Mouse (Mus musculus) CH12.LX (cell line): Measurements from ENCODE around the gene Snrpd2. TPM values are rescaled to one million over a fixed set of nuclear protein-coding genes. Genes with fewer than 3 reads are reported as not detected.

Experiments used
- DNase-seq: peaks from one replicate; pipeline ENCODE4 v3.0.0-alpha.2; 2013; ENCODE audit errors: extremely low read depth
- H3K27ac ChIP-seq: 2 replicates; pipeline ENCODE4 v1.5.1; 2012; ENCODE audit warnings: low read depth, mild to moderate bottlenecking, control low read depth, moderate library complexity; ENCODE audit not compliant: insufficient read depth
- H3K27me3 ChIP-seq: replicated peaks from 2 replicates; pipeline ENCODE3; 2012; ENCODE audit warnings: inconsistent platforms
- H3K36me3 ChIP-seq, 2 experiments: replicated peaks in 1 of 2; 2 replicates each; pipeline versions ENCODE3 to v1.6.1; 2012; ENCODE audit warnings: inconsistent platforms in 1 of 2, low read length in 1 of 2, mild to moderate bottlenecking in 1 of 2, mixed read lengths in 1 of 2, moderate library complexity in 1 of 2; ENCODE audit not compliant: control insufficient read depth in 1 of 2, insufficient read depth in 1 of 2
- H3K4me1 ChIP-seq, 2 experiments: 2 replicates each; pipeline ENCODE4 v1.6.1; 2012; ENCODE audit warnings: inconsistent platforms in 1 of 2, moderate library complexity in 1 of 2; ENCODE audit not compliant: insufficient read depth in 2 of 2, control insufficient read depth in 1 of 2
- H3K4me2 ChIP-seq: 2 replicates; pipeline ENCODE4 v1.6.1; 2012; ENCODE audit warnings: low read depth, mild to moderate bottlenecking, control low read depth; ENCODE audit not compliant: poor library complexity, insufficient read depth, severe bottlenecking
- H3K4me3 ChIP-seq, 3 experiments: fragments of 150-350 bp in 1 of 3; sonication (generic) in 1 of 3; replicated peaks in 1 of 3; 2 replicates each; pipeline versions ENCODE3 to v1.5.1; 2011 to 2012; ENCODE audit warnings: low read depth in 2 of 3, low read length in 2 of 3, mild to moderate bottlenecking in 2 of 3, moderate library complexity in 2 of 3, control low read depth in 1 of 3, improper control_type of control experiment in 1 of 3, inconsistent platforms in 1 of 3, mixed read lengths in 1 of 3; ENCODE audit not compliant: poor library complexity in 1 of 3
- H3K79me2 ChIP-seq: replicated peaks from 2 replicates; pipeline ENCODE4 v1.6.1; 2012; ENCODE audit warnings: mild to moderate bottlenecking, moderate library complexity; ENCODE audit not compliant: control insufficient read depth, poor library complexity, insufficient read depth, severe bottlenecking; ENCODE audit errors: extremely low read depth
- H3K9ac ChIP-seq: 2 replicates; pipeline ENCODE4 v1.6.1; 2012; ENCODE audit warnings: low read depth, mild to moderate bottlenecking, control low read depth, moderate library complexity; ENCODE audit not compliant: insufficient read depth
- H3K9me3 ChIP-seq: replicated peaks from 2 replicates; pipeline ENCODE3; 2012; ENCODE audit warnings: low read length, inconsistent platforms, mixed read lengths
- CTCF ChIP-seq, 2 experiments: IDR thresholded peaks in 1 of 2; conservative IDR thresholded peaks in 1 of 2; 2 replicates each; pipeline ENCODE4 v1.5.1; 2011 to 2012; ENCODE audit warnings: low read depth in 2 of 2, low read length in 2 of 2, improper control_type of control experiment in 1 of 2, inconsistent platforms in 1 of 2, mild to moderate bottlenecking in 1 of 2, moderate library complexity in 1 of 2
- IRF4 ChIP-seq: IDR thresholded peaks from 2 replicates; pipeline ENCODE4 v1.6.1; 2014; ENCODE audit warnings: low read depth, mild to moderate bottlenecking, inconsistent platforms, low read length, improper control_type of control experiment
- KAT2A ChIP-seq: IDR thresholded peaks from 2 replicates; pipeline ENCODE4 v1.6.1; 2012; ENCODE audit warnings: low read length, improper control_type of control experiment, inconsistent platforms; ENCODE audit not compliant: insufficient replicate concordance
- MAFK ChIP-seq: IDR thresholded peaks from 2 replicates; pipeline ENCODE4 v1.6.1; 2011; ENCODE audit warnings: low read length, improper control_type of control experiment; ENCODE audit not compliant: insufficient replicate concordance
- NRF1 ChIP-seq: IDR thresholded peaks from 2 replicates; pipeline ENCODE4 v1.6.1; 2014; ENCODE audit warnings: low read depth, mild to moderate bottlenecking, inconsistent platforms, low read length, improper control_type of control experiment, moderate library complexity
- RAD21 ChIP-seq: IDR thresholded peaks from 2 replicates; pipeline ENCODE4 v1.6.1; 2011; ENCODE audit warnings: low read depth, mild to moderate bottlenecking, low read length, improper control_type of control experiment, moderate library complexity
- RCOR1 ChIP-seq: conservative IDR thresholded peaks from 2 replicates; pipeline ENCODE4 v1.6.1; 2012; ENCODE audit warnings: low read depth, mild to moderate bottlenecking, inconsistent platforms, low read length, improper control_type of control experiment
- SMC3 ChIP-seq: IDR thresholded peaks from 2 replicates; pipeline ENCODE4 v1.6.1; 2011; ENCODE audit warnings: low read depth, low read length, improper control_type of control experiment
- TCF12 ChIP-seq: IDR thresholded peaks from 2 replicates; pipeline ENCODE4 v1.6.1; 2014; ENCODE audit warnings: low read depth, mild to moderate bottlenecking, inconsistent platforms, low read length, improper control_type of control experiment
- USF2 ChIP-seq: conservative IDR thresholded peaks from 2 replicates; pipeline ENCODE4 v1.6.1; 2011; ENCODE audit warnings: low read depth, low read length, improper control_type of control experiment
- ZMIZ1 ChIP-seq: IDR thresholded peaks from 2 replicates; pipeline ENCODE4 v1.6.1; 2012; ENCODE audit warnings: low read depth, mild to moderate bottlenecking, inconsistent platforms, low read length, improper control_type of control experiment
- ZNF384 ChIP-seq: IDR thresholded peaks from 2 replicates; pipeline ENCODE4 v1.6.1; 2012; ENCODE audit warnings: low read depth, low read length, improper control_type of control experiment, inconsistent platforms
- dilution Hi-C: fragments of 300-500 bp; cut with MboI; formaldehyde crosslinking; loops from 2 replicates; pipeline ENCODE4 v1.14.3; 2020; ENCODE audit warnings: low sequenced_read_pairs; ENCODE audit not compliant: extremely low pct_unique_long_range_greater_than_20kb, extremely low pct_ligation_motif_present
- in situ Hi-C: fragments of 300-500 bp; cut with MboI; formaldehyde crosslinking; loops from 3 replicates; pipeline ENCODE4 v1.14.3; 2019; ENCODE audit warnings: low sequenced_read_pairs, low pct_ligation_motif_present, low pct_unique_long_range_greater_than_20kb, mixed read lengths
- polyA plus RNA-seq: library from polyadenylated mRNA; unstranded; fragments of >175 nt; gene quantifications from 2 replicates; pipeline ENCODE4 v1.2.1, GENCODE M21; 2012; ENCODE audit warnings: low read depth; ENCODE audit not compliant: insufficient read length
- total RNA-seq, 2 experiments: library from RNA; depleted of rRNA; stranded (reverse); fragments of 300-350 nt in 1 of 2; fragments of >200 nt in 1 of 2; gene quantifications; 2 replicates each; pipeline ENCODE4 v1.2.3; 2012 to 2014

Gene Snrpd2
- total and polyA plus RNA-seq, 3 experiments: 177 to 348 (median 213) TPM

DNA sequence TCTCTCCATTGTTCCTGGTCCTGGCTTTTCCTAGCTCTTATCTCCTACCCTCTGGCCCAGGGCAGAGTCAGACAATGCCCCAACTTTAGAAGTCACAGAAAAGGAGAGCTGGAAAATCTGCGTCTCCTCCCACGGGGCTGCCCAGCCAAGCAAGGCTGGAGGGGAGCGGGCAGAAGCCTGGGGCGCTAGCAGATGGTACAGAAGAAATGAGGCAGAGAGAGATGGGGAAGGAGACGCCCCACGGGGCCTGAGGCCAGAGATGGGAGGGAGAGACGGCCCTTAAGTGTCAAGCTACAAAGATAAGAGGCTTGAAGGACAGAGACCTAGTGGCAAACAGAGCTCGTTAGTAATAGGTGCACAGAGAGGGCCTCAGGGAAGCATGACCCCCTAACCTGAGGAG lies 22.3 kb downstream of the Snrpd2 start:
- in situ Hi-C loops: no loop called here
- no peak overlapping the region for H3K9ac ChIP-seq
- dilution Hi-C loops: no loop called here

DNA sequence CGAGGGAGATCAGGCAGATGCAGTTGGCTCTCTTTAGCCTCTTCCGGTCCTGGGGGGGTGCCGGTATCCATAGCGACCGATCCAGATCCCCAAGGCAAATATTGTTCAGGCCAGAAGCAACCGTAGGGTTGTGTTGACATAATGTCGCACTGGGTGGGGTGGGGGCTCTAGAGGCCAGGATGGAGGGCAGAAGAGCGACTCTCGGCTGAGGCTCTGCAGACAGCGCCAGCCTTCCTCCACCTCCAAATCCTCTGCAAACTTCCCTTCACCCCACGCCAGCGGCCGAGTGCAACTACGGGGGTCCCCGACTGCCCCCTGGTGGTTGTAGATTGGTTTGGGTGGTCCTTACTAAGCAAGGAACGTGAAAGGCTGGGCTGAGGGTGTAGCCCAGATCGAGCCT lies 23.4 kb downstream of the Snrpd2 start:
- Histone ChIP-seq H3K36me3 (no peaks in the 10 kb centered on the region), H3K4me3 (no peak overlapping the region), H3K4me1 (peaks cover under 1 to 16% of the 10 kb centered on the region in 2 experiments; a peak in 3 of 4 replicates), H3K4me2 (0 out of 2 replicates have a peak overlapping the region, but pooled peaks have one; percentile 22), H3K9ac (no peak overlapping the region), H3K9me3 (peaks cover 3% of the 10 kb centered on the region), H3K27ac (no peak overlapping the region), H3K27me3 (peaks cover 65% of the 10 kb centered on the region), H3K79me2 (no peaks in the 10 kb centered on the region)
- in situ Hi-C loops (no loop called here), dilution Hi-C loops (no loop called here)
- DNase-seq: peak; percentile 59
- no peak for TF ChIP-seq RCOR1
- TF ChIP-seq IRF4: peak; percentile 14; the same call in 1 of the 2 replicates
- peak; percentile 14 to 84; a peak in 3 of 4 replicates for TF ChIP-seq CTCF (conservative IDR thresholded peaks at IDR 0.05 in 1 of 2, IDR thresholded peaks at IDR 0.05 in 1 of 2; ENCODE audit: low read depth in 2 of 2, low read length in 2 of 2)
- TF ChIP-seq USF2: no peak
- peak; percentile 77 for TF ChIP-seq SMC3
- peak; percentile 62 for TF ChIP-seq RAD21

More for the DNA sequence above, 22.3 kb downstream of the Snrpd2 start:
- Histone ChIP-seq H3K4me2 (no peak overlapping the region), H3K27ac (no peak overlapping the region), H3K4me3 (no peak overlapping the region)
- TF ChIP-seq KAT2A: no peak
- no peak for TF ChIP-seq USF2
- no peak for TF ChIP-seq NRF1
- no peak for TF ChIP-seq ZNF384
- no peak for TF ChIP-seq TCF12
- TF ChIP-seq CTCF (conservative IDR thresholded peaks at IDR 0.05 in 1 of 2, IDR thresholded peaks at IDR 0.05 in 1 of 2; ENCODE audit: low read depth in 2 of 2, low read length in 2 of 2): no peak
- TF ChIP-seq MAFK: no peak
- TF ChIP-seq ZMIZ1: no peak
- TF ChIP-seq, all 38 proteins: peak for 0
- no peaks in the 10 kb centered on the region for H3K36me3 ChIP-seq
- peaks cover 0 to 14% of the 10 kb centered on the region in 2 experiments; a peak in 2 of 4 replicates for H3K4me1 ChIP-seq
- peaks cover 67% of the 10 kb centered on the region for H3K27me3 ChIP-seq
- DNase-seq: no peak
- peaks cover 14% of the 10 kb centered on the region for H3K9me3 ChIP-seq
- H3K79me2 ChIP-seq: no peaks in the 10 kb centered on the region
